Mouse (Mus musculus): ENCODE measurements around the gene Clstn1. TPM values are rescaled to one million over a fixed set of nuclear protein-coding genes. Genes with fewer than 3 reads are reported as not detected.
A peak's percentile ranks its signal among the peaks of the same experiment; 100 is the strongest.

The Clstn1 gene
- total RNA-seq, 2 experiments from 2014 or later: 84.3 to 88.1 TPM

DNA sequence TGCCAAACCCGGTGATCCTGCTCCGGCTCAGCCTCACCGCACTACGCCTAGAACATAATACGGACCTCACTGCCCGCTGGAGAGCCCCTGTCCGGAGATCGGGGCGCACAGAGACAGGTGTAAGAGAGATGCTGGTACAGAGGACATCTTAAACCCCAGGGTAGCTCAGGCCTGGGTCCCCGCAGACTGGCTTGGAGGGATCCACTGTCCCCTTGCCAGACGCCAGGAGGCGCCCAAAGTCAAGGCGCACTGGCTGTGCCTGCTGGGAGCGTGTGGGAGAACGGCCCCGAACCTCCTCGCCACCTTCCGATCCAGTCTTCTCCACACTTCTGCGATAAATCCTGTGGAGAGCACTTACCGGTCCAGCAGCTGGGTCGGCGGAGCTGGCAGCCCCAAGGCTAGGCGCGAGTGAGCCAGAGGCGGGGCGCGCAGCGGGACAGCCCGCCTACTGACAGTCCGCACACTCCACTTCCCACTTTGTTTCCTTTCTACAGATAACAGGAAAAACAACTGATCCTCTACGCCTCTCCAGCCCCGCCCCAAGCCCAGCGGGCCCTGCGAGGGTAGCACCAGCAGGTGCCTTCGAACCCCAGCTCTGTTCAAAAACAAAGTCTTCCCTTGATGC is 112.0 kb downstream of the Clstn1 start:
- peak; percentile 68 to 72 for DNase-seq
- intact Hi-C loops (cut with DNase I): no loop called here

Small RNAs within 50 kb of the gene (microRNA-seq; reads per million reads assigned to microRNA genes)
- gene Mir5616: 2.8 to 3.1 reads per million in 2 experiments
- 0 to 0.70 reads per million in 2 experiments for gene Mir7023

Other genes with a start within 250 kb of the Clstn1 start
- 10 to 100 TPM; 53.6 to 60.2 TPM for gene Ube4b, start 159.7 kb upstream of the Clstn1 start, total RNA-seq (2021)
- gene Rbp7, start 131.5 kb upstream of the Clstn1 start, total RNA-seq (2021): 10 to 100 TPM; 35.2 to 76.0 TPM
- gene Tmem274, start 109.1 kb upstream of the Clstn1 start, total RNA-seq (2021): not detected
- 10 to 100 TPM; 20.0 to 20.5 TPM for gene Nmnat1, start 101.3 kb upstream of the Clstn1 start, total RNA-seq (2021)
- 10 to 100 TPM; 54.9 to 59.9 TPM for gene Lzic, start 101.2 kb upstream of the Clstn1 start, total RNA-seq (2021)
- gene Ctnnbip1, start 68.2 kb upstream of the Clstn1 start, total RNA-seq (2021): 10 to 100 TPM; 57.2 to 63.7 TPM
- gene Pik3cd, start 116.1 kb downstream of the Clstn1 start, total RNA-seq (2021): 1 to 10 TPM; 4.1 to 4.6 TPM
- 10 to 100 TPM; 82.8 to 88.9 TPM for gene Tmem201, start 151.6 kb downstream of the Clstn1 start, total RNA-seq (2021)
- 10 to 100 TPM; 10.3 to 19.6 TPM for gene Slc25a33, start 187.8 kb downstream of the Clstn1 start, total RNA-seq (2021)